Mouse (Mus musculus) G1E (cell line): ENCODE results near the gene Cd209c. TPM values are rescaled to one million over a fixed set of nuclear protein-coding genes. Genes with fewer than 3 reads are reported as not detected.

Experiments
- ATAC-seq: 2 replicates; pipeline ENCODE4 v1.8.0; 2016; ENCODE audit warnings: mild to moderate bottlenecking; ENCODE audit not compliant: insufficient number of reproducible peaks, poor library complexity, low FRiP score, severe bottlenecking; ENCODE audit errors: extremely low read depth
- DNase-seq: peaks from one replicate; pipeline ENCODE4 v3.0.0; 2012; ENCODE audit warnings: low spot score
- H3K27me3 ChIP-seq: 2 replicates; pipeline ENCODE4 v1.6.1; 2012; ENCODE audit warnings: mild to moderate bottlenecking, low read length, inconsistent platforms; ENCODE audit not compliant: insufficient read depth
- H3K36me3 ChIP-seq: replicated peaks from 2 replicates; pipeline ENCODE3; 2012; ENCODE audit warnings: mild to moderate bottlenecking, inconsistent platforms
- H3K4me1 ChIP-seq: 2 replicates; pipeline ENCODE4 v1.6.1; 2012; ENCODE audit warnings: low read depth, low read length, inconsistent platforms, mixed read lengths; ENCODE audit not compliant: insufficient read depth
- H3K4me3 ChIP-seq: 2 replicates; pipeline ENCODE4 v1.5.1; 2012; ENCODE audit warnings: low read depth, mild to moderate bottlenecking, inconsistent platforms, low read length, moderate library complexity, mixed read lengths
- H3K9me3 ChIP-seq: replicated peaks from 2 replicates; pipeline ENCODE4 v1.6.1; 2012; ENCODE audit warnings: inconsistent platforms
- CTCF ChIP-seq: IDR thresholded peaks from 2 replicates; pipeline ENCODE4 v1.5.1; 2012; ENCODE audit warnings: low read depth, low read length, inconsistent platforms, mixed read lengths
- GATA1 ChIP-seq: IDR thresholded peaks from 2 replicates; pipeline ENCODE4 v1.6.1; 2012; ENCODE audit warnings: borderline replicate concordance, low read length, inconsistent platforms, mixed read lengths
- GATA2 ChIP-seq: IDR thresholded peaks from 2 replicates; pipeline ENCODE4 v1.6.1; 2012; ENCODE audit warnings: low read depth, low read length, inconsistent platforms, borderline replicate concordance
- POLR2AphosphoS5 ChIP-seq: IDR thresholded peaks from 2 replicates; pipeline ENCODE4 v1.6.1; 2012; ENCODE audit warnings: low read depth, low read length, inconsistent platforms; ENCODE audit not compliant: insufficient replicate concordance
- TAL1 ChIP-seq: conservative IDR thresholded peaks from 2 replicates; pipeline ENCODE4 v1.6.1; 2012; ENCODE audit warnings: low read depth, low read length, inconsistent platforms, mixed read lengths
- polyA plus RNA-seq: library from polyadenylated mRNA; stranded (reverse); fragments of >175 nt; gene quantifications from 2 replicates; pipeline ENCODE4 v1.2.3, GENCODE M21; 2012
- total RNA-seq, 2 experiments: library from RNA; stranded (forward) in 1 of 2; stranded (reverse) in 1 of 2; fragments of 200-1000 nt in 1 of 2; fragments of >200 nt in 1 of 2; fragmentation: Nextera tagmentation in 1 of 2; gene quantifications; 2 replicates each; pipeline ENCODE4 v1.2.3; 2014 to 2017

Cd209c gene
- total RNA-seq (2014; fragmentation: Nextera tagmentation) (not detected in 2 replicates), total RNA-seq (2017) (0.35 and 0.71 TPM in 2 replicates), polyA plus RNA-seq (not detected in 2 replicates)

GRCm38 (mm10) chr8:3954646-3955045, at the start of gene Cd209c:
Gene Cd209c (minus strand): TSS chr8:3954746.
- Histone ChIP-seq H3K36me3 (no peaks in the 10 kb centered on the region), H3K4me3 (no peak within 1 kb of the TSS), H3K27me3 (no peaks in the 10 kb centered on the region), H3K4me1 (no peaks in the 10 kb centered on the region), H3K9me3 (no peaks in the 10 kb centered on the region)
- DNase-seq (no peak), ATAC-seq (no peak)
- no peak for TF ChIP-seq TAL1
- no peak for TF ChIP-seq CTCF
- TF ChIP-seq GATA1 = no peak

- H3K4me1 ChIP-seq = no peaks in the 10 kb centered on the region
- ATAC-seq (no peak), DNase-seq (no peak)
- no peak overlapping the region for H3K4me3 ChIP-seq
- H3K36me3 ChIP-seq = no peaks in the 10 kb centered on the region
- H3K9me3 ChIP-seq = no peaks in the 10 kb centered on the region
- H3K27me3 ChIP-seq = no peaks in the 10 kb centered on the region
- TF ChIP-seq TAL1 (no peak), CTCF (no peak), GATA1 (no peak), GATA2 (no peak), POLR2AphosphoS5 (no peak)
Measured at GRCm38 (mm10) chr8:3994219-3994618, 39.7 kb upstream of the Cd209c start.

DNA sequence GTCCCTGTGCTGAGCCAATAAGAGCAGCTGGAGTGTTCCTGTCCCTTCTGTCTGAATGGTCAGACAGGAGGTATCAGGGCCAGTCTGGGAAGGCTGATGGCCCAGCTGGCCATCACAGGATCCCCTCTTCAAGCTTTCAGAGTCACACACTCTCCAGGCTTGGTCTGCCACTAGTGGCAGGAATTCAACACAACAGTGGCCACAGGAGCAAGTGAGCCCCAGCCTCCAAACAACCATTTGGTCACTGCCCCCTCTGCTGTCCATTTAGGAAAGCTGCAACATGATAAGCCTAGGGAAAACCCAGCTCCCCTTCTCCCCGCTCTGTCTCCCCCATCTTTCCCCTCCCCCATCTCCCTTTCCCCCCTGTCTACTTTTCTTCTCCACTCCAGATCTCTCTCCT, 1.5 kb upstream of the Cd209c start:
- H3K4me1 ChIP-seq = no peaks in the 10 kb centered on the region
- ATAC-seq (no peak), DNase-seq (peak; percentile 2)
- no peaks in the 10 kb centered on the region for H3K36me3 ChIP-seq
- no peak overlapping the region for H3K4me3 ChIP-seq
- TF ChIP-seq CTCF (no peak), POLR2AphosphoS5 (no peak), TAL1 (no peak), GATA2 (no peak), GATA1 (no peak)
- no peaks in the 10 kb centered on the region for H3K27me3 ChIP-seq
- H3K9me3 ChIP-seq = no peaks in the 10 kb centered on the region

DNA sequence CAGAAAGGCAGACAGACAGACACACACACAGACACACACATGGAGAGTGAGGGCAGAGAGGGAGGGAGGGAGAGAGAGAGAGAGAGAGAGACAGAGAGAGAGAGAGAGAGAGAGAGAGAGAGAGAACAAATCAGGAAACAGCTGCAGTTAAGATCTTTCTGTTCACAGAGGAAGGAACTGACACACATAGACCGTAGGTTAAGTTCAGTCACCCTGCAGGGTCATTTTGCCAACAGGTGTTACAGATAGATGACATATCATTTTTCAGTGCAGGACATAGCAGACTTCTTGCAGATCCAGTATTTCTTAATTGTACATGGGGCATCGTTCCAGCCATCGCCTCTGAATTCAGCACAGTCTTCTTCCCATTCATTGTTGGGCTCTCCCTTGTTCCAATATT, 14.5 kb downstream of the Cd209c start:
- no peak for DNase-seq
- H3K4me3 ChIP-seq = no peak overlapping the region
- TF ChIP-seq GATA2 = no peak
- TF ChIP-seq TAL1 = no peak
- TF ChIP-seq GATA1 = no peak
- TF ChIP-seq CTCF = no peak
- TF ChIP-seq POLR2AphosphoS5 = no peak
- no peaks in the 10 kb centered on the region for H3K4me1 ChIP-seq
- no peaks in the 10 kb centered on the region for H3K36me3 ChIP-seq
- ATAC-seq = no peak
- no peaks in the 10 kb centered on the region for H3K27me3 ChIP-seq
- peaks cover 8% of the 10 kb centered on the region for H3K9me3 ChIP-seq

- TF ChIP-seq CTCF (no peak), GATA2 (no peak), GATA1 (no peak), POLR2AphosphoS5 (no peak), TAL1 (no peak)
- DNase-seq (no peak), ATAC-seq (no peak)
- H3K4me1 ChIP-seq = no peaks in the 10 kb centered on the region
- no peaks in the 10 kb centered on the region for H3K9me3 ChIP-seq
- H3K27me3 ChIP-seq = no peaks in the 10 kb centered on the region
- no peaks in the 10 kb centered on the region for H3K36me3 ChIP-seq
- H3K4me3 ChIP-seq = no peak within 1 kb of the TSS
Measured at GRCm38 (mm10) chr8:3926744-3927143, 27.8 kb downstream of the Cd209c start, which contains the start of gene Cd209b. Gene Cd209b (minus strand): TSS chr8:3926844.

Other genes starting within 250 kb of the Cd209c start
- gene Clec4g, start 234.1 kb downstream of the Cd209c start, total RNA-seq (2014; fragmentation: Nextera tagmentation) = not detected in 2 replicates
- gene Clec4g, start 234.1 kb downstream of the Cd209c start, total RNA-seq (2017) = 0.11 TPM in 1 of 2 replicates, not detected in the other
- gene Clec4g, start 234.1 kb downstream of the Cd209c start, polyA plus RNA-seq = not detected in 2 replicates
- not detected in 2 replicates for gene Cd209a, start 205.8 kb downstream of the Cd209c start, total RNA-seq (2014; fragmentation: Nextera tagmentation)
- 0.17 TPM in 1 of 2 replicates, not detected in the other for gene Cd209a, start 205.8 kb downstream of the Cd209c start, total RNA-seq (2017)
- gene Cd209a, start 205.8 kb downstream of the Cd209c start, polyA plus RNA-seq = not detected in 2 replicates
- not detected in 2 replicates for gene Cd209e, start 100.4 kb downstream of the Cd209c start, total RNA-seq (2014; fragmentation: Nextera tagmentation)
- gene Cd209e, start 100.4 kb downstream of the Cd209c start, total RNA-seq (2017) = not detected in 2 replicates
- not detected in 2 replicates for gene Cd209e, start 100.4 kb downstream of the Cd209c start, polyA plus RNA-seq
- gene Cd209d, start 76.2 kb downstream of the Cd209c start, total RNA-seq (2014; fragmentation: Nextera tagmentation) = not detected in 2 replicates
- gene Cd209d, start 76.2 kb downstream of the Cd209c start, total RNA-seq (2017) = not detected in 2 replicates
- gene Cd209d, start 76.2 kb downstream of the Cd209c start, polyA plus RNA-seq = not detected in 2 replicates
- not detected in 2 replicates for gene Cd209b, start 27.9 kb downstream of the Cd209c start, total RNA-seq (2014; fragmentation: Nextera tagmentation)
- 0.05 and 0.12 TPM in 2 replicates for gene Cd209b, start 27.9 kb downstream of the Cd209c start, total RNA-seq (2017)
- gene Cd209b, start 27.9 kb downstream of the Cd209c start, polyA plus RNA-seq = not detected in 2 replicates
- not detected in 2 replicates for gene Cd209f, start 151.1 kb upstream of the Cd209c start, total RNA-seq (2014; fragmentation: Nextera tagmentation)
- 0.38 TPM in 1 of 2 replicates, not detected in the other for gene Cd209f, start 151.1 kb upstream of the Cd209c start, total RNA-seq (2017)
- gene Cd209f, start 151.1 kb upstream of the Cd209c start, polyA plus RNA-seq = 0.04 TPM in 1 of 2 replicates, not detected in the other
- not detected in 2 replicates for gene Cd209g, start 179.4 kb upstream of the Cd209c start, total RNA-seq (2014; fragmentation: Nextera tagmentation)
- 0.05 and 0.06 TPM in 2 replicates for gene Cd209g, start 179.4 kb upstream of the Cd209c start, total RNA-seq (2017)
- not detected in 2 replicates for gene Cd209g, start 179.4 kb upstream of the Cd209c start, polyA plus RNA-seq
- 12.7 and 12.8 TPM in 2 replicates for gene Evi5l, start 211.8 kb upstream of the Cd209c start, total RNA-seq (2014; fragmentation: Nextera tagmentation)
- gene Evi5l, start 211.8 kb upstream of the Cd209c start, total RNA-seq (2017) = 8.5 and 13.1 TPM in 2 replicates
- gene Evi5l, start 211.8 kb upstream of the Cd209c start, polyA plus RNA-seq = 9.7 and 11.5 TPM in 2 replicates